Mouse (Mus musculus) mesoderm, embryonic 11.5 days (tissue): Measurements from ENCODE around the gene Bub3.
A peak's percentile ranks its signal among the peaks of the same experiment; 100 is the strongest.

Experiments used
- DNase-seq: peaks from one replicate; pipeline ENCODE4 v3.0.0-alpha.2; 2012; ENCODE audit warnings: low read depth, low spot score

Bub3 gene

GRCm38 (mm10) chr7:131556116-131556515 is 3.9 kb upstream of the Bub3 start:
- DNase-seq = no peak

- peak; percentile 35 for DNase-seq
These were observed 3.3 kb upstream of the Bub3 start for GRCm38 (mm10) chr7:131556541-131557271.

GRCm38 (mm10) chr7:131557751-131558150 is 2.3 kb upstream of the Bub3 start:
- DNase-seq = no peak

- no peak for DNase-seq
These were observed 648 bp downstream of the Bub3 start for GRCm38 (mm10) chr7:131560697-131561042.

GRCm38 (mm10) chr7:131575246-131575645 is 15.2 kb downstream of the Bub3 start:
- DNase-seq = no peak

GRCm38 (mm10) chr7:131582178-131582577 is 22.2 kb downstream of the Bub3 start:
- peak; percentile 53 for DNase-seq

- no peak for DNase-seq
These were observed 25.5 kb downstream of the Bub3 start for GRCm38 (mm10) chr7:131585551-131585950.

- DNase-seq = peak; percentile 79
These were observed 37.9 kb downstream of the Bub3 start for GRCm38 (mm10) chr7:131597779-131598482.

- DNase-seq = peak; percentile 64
These were observed 38.4 kb downstream of the Bub3 start for GRCm38 (mm10) chr7:131598483-131598824.

- no peak for DNase-seq
These were observed 42.1 kb downstream of the Bub3 start for GRCm38 (mm10) chr7:131602106-131602505.

GRCm38 (mm10) chr7:131603186-131603585 is 43.2 kb downstream of the Bub3 start:
- no peak for DNase-seq

- DNase-seq = no peak
These were observed 44.9 kb downstream of the Bub3 start for GRCm38 (mm10) chr7:131604946-131605345.

GRCm38 (mm10) chr7:131605481-131605880 is 45.5 kb downstream of the Bub3 start:
- DNase-seq = no peak

- no peak for DNase-seq
These were observed 48.0 kb downstream of the Bub3 start for GRCm38 (mm10) chr7:131608049-131608448.

GRCm38 (mm10) chr7:131609677-131610076 is 49.7 kb downstream of the Bub3 start:
- DNase-seq = peak; percentile 66
